Mouse (Mus musculus): ENCODE measurements at regions not wholly inside any gene's neighbourhood (a gene's known extent, or its start where the extent isn't known, plus 50 kb on each side); places are given as distances from the start of the nearest gene placed in this dataset.

DNA sequence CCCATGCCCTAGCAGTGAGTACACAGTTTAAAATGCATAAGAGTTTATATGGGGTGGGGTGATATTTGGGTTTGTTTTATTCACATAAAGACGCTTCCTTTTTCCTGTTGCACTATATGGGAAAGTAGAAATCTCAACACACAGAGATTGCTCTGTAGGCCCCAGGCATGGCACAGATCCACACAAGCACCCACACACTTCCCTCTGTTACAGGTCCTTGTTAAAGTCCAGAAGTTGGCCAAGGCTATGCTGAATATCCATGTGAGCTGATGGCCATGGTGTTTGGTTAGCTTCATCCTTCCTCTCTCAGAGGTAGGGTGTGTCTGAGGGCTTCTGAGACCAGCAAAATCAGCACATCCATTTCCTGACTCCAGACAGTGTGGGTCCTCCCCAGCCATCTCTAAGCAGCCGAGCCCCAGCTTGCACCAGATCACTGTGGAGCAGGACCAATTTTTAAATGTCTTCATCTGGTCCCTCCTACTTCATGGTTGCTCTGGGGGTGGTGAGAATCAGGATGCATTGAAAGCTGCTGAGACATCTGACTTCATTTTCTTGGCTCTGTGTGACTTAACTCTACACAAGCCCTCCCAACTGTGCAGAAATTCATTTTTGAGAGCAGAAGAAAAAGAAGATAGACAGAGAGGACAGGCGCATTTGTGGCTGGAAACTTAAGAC lies 360.3 kb upstream of the Nr3c2 start:
- in situ Hi-C loops (cut with MboI, MseI): no loop called here

DNA sequence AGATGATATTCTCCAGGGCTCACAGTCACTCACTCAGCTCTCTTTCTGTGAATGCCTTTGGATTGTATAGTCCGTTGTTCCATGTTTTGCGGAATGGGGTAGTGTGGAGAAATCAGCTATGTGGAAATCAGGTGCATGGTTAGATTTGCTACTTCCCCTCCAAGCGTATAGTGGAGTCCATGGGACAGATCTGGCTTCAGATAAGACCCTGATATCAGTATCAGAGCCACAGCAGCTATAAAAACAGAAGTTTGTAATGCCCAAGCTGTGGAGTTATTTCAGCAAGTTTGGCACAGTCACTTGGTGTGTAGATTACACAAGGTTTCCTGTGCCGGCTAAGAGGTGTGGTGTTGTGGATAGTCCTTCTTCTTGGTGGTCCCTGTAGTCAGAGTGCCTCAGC lies 359.6 kb upstream of the Nr3c2 start:
- in situ Hi-C loops (cut with MboI, MseI): no loop called here

DNA sequence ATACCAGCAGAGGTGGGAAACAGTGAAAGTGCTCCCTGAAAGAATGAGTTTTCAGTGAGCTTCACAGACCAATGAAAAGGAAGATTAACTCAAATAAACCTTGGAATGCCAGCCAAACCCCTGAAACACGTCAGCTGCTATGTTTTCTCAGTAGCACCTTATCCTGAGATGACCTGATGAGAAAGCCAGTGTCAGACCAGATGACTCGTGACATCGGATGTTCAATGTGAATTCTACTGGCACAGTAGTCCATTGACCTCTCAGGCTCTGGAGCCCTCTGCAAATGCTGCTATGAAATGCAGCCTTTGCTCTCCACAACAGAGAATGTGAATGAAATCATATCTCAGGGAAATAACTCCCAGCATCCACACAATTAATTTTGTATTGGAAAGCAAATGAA lies 358.6 kb upstream of the Nr3c2 start:
- in situ Hi-C loops (cut with MboI, MseI): no loop called here

DNA sequence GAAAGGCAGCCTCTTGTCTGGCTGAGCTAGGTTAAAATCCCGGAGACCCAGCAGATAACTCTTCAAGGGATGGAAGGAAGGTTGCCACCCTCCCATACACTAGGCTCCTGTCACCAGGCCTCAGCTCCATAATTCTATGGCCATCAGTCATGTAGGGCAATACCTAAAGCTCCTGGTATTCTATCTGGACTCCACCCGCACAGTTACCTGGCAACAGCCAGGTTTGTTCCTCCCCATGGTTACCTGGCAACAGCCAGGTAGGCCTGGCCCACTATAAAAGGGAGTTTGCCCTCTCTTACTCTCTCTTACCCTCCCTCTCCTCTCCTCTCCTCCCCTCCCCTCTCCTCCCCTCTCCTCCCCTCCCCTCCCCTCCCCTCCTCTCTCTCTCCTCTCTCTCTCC lies 347.6 kb upstream of the Nr3c2 start:
- in situ Hi-C loops (cut with MboI, MseI): no loop called here

DNA sequence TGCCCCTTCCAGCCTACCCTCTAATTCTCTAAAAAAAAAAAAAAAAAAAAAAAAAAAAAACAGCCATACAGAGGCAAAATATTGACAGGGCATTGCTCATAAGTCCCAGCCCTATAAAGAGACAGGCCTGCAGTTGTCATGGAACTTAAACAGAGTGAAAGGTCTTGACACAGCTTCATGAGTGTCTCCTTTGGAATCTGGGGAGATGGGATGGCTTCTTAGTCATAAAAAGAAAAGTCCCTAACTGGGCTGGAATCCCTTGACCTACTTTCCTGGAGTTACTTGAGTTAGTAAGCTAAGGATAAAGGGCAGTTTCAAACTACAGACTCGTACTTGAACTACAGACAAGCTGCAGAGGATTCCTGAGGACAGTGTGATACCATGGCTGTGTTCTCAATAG lies 297.7 kb upstream of the Nr3c2 start:
- in situ Hi-C loops (cut with MboI, MseI): no loop called here

DNA sequence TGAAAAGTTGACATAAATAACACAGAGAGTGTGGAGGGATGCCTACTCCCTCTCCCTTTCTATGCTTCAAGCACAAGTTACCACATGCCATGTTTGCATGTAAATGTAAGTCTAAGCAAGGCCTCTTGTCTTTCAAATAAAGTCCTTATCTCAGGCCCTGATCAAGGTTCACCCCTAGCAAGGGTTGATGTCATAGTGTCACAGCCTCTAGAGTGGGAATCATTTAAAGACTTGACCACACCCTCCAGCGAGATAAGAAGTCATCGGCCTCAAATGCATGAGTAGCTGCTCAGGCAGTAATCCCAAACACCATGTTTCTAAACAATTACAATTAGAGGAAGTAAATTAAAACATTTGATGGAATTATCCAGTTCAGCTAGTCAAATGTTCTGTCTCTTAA lies 280.5 kb upstream of the Nr3c2 start:
- in situ Hi-C loops (cut with MboI, MseI): no loop called here

DNA sequence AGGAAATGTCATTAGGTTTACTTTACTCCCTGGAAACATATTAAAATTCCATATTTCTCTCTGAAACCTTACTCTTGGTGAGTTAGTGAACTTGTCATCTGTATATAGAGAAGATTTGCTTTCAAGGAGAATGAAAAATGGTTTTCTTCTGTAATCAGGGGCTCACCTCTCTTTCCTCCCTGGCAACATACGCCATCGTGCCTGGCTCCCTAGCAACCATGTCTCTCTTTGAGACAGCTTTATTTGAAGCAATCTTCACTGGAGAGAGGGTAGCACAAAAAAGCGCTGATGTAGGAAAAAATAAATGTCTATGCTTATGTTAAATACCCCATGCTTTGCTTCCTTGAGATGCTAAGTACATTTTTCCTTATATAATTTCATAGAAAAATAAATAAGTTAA lies 278.4 kb upstream of the Nr3c2 start:
- in situ Hi-C loops (cut with MboI, MseI): no loop called here

DNA sequence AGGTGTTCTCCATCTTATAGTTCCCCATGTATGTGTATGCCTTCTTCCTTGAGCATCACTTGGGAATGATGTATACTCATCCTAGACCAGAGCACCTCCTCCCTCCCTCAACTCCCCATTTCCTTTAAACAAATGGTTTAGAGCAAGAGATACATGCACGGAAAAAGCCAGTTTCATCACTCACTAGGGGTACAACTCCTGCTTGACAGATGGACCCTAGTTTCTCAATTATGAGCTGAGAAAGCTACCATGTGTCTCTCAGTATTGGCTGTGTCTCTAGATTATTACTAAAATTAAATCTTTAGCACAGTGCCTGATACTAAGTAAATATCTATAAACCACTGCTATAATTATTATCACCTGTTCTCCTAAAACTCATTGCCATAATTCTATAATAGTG lies 266.2 kb upstream of the Nr3c2 start:
- in situ Hi-C loops (cut with MboI, MseI): no loop called here
